ENCODE assay signal across 9 mouse cellular contexts in genomic region chr11:75164750-75165149, GRCm38 (mm10). TPM values are rescaled to one million over a fixed set of nuclear protein-coding genes. Genes with fewer than 3 reads are reported as not detected.
A peak's percentile ranks its signal among the peaks of the same experiment; 100 is the strongest.
DNase-seq lines count a peak whose midpoint lies in the region; ATAC-seq and TF ChIP-seq lines count a peak whose summit lies in the region.
"Had no signal": no experiment of that assay in that cellular context is flagged by ENCODE, and none has a peak within 500 bp of the region (broad histone marks: within the 10 kb centered on the region; RNA-seq: fewer than 3 reads in every experiment).

No protein-coding gene starts in this region.

- H3K4me2 ChIP-seq in forebrain, embryonic 12.5 days: no peak overlapping the region
- H3K4me2 ChIP-seq in forebrain, embryonic 16.5 days (ENCODE audit: low read length): no peak overlapping the region
- H3K4me2 ChIP-seq in midbrain, postnatal 0 days (ENCODE audit: low read depth, low read length, poor library complexity, severe bottlenecking): no peak overlapping the region; the same call in 1 of the 2 replicates
- H3K4me2 ChIP-seq in midbrain, embryonic 14.5 days (ENCODE audit: low read length): no peak overlapping the region
- H3K4me2 ChIP-seq in stomach, embryonic 15.5 days: peak overlapping the region; percentile 85

- peak; percentile 30; the same call in 1 of the 2 replicates for TF ChIP-seq CTCF in midbrain, postnatal 0 days (IDR thresholded peaks at IDR 0.05)

- WGBS in forebrain, embryonic 12.5 days: 12% methylated on average over 15 of the region's 15 CpGs
- WGBS in forebrain, embryonic 16.5 days: 17% methylated on average over 15 of the region's 15 CpGs
- WGBS in midbrain, postnatal 0 days: 24% methylated on average over 14 of the region's 15 CpGs
- WGBS in midbrain, embryonic 14.5 days: 18% methylated on average over 15 of the region's 15 CpGs
- 14% methylated on average over 15 of the region's 15 CpGs for WGBS in limb, embryonic 10.5 days
- 13% methylated on average over 15 of the region's 15 CpGs for WGBS in stomach, embryonic 15.5 days

- H3K9me3 ChIP-seq in forebrain, embryonic 12.5 days: no peaks in the 10 kb centered on the region
- H3K9me3 ChIP-seq in forebrain, embryonic 16.5 days (ENCODE audit: control insufficient read depth, low read length): no peaks in the 10 kb centered on the region; the same call in 1 of the 2 replicates
- H3K9me3 ChIP-seq in midbrain, postnatal 0 days (ENCODE audit: low read length): no peaks in the 10 kb centered on the region
- no peaks in the 10 kb centered on the region for H3K9me3 ChIP-seq in midbrain, embryonic 14.5 days (ENCODE audit: control insufficient read depth, low read length)
- no peaks in the 10 kb centered on the region for H3K9me3 ChIP-seq in limb, embryonic 10.5 days (replicated peaks)
- no peaks in the 10 kb centered on the region for H3K9me3 ChIP-seq in stomach, embryonic 15.5 days

- peaks cover 43% of the 10 kb centered on the region for H3K4me1 ChIP-seq in forebrain, embryonic 12.5 days
- H3K4me1 ChIP-seq in forebrain, embryonic 16.5 days (replicated peaks; ENCODE audit: control insufficient read depth, insufficient read depth, low read length): peaks cover 41% of the 10 kb centered on the region
- H3K4me1 ChIP-seq in midbrain, postnatal 0 days (ENCODE audit: insufficient read depth, low read length): peaks cover 4% of the 10 kb centered on the region; the same call in 1 of the 2 replicates
- peaks cover 14% of the 10 kb centered on the region for H3K4me1 ChIP-seq in midbrain, embryonic 14.5 days (ENCODE audit: control insufficient read depth, insufficient read depth, low read length)
- H3K4me1 ChIP-seq in limb, embryonic 10.5 days: peaks cover 62% of the 10 kb centered on the region
- H3K4me1 ChIP-seq in stomach, embryonic 15.5 days: peaks cover 73% of the 10 kb centered on the region

- no peak for ATAC-seq in forebrain, embryonic 12.5 days (ENCODE audit: low FRiP score)
- no peak for ATAC-seq in forebrain, embryonic 16.5 days
- ATAC-seq in midbrain, postnatal 0 days (ENCODE audit: low FRiP score): no peak
- ATAC-seq in midbrain, embryonic 14.5 days (ENCODE audit: low FRiP score, low TSS enrichment): no peak
- ATAC-seq in stomach, embryonic 15.5 days (ENCODE audit: insufficient read depth, low FRiP score, low read depth): no peak
- no peak for ATAC-seq in frontal cortex, adult (ENCODE audit: low TSS enrichment)

- H3K4me3 ChIP-seq in forebrain, embryonic 12.5 days (replicated peaks): 0 out of 2 replicates have a peak overlapping the region, but pooled peaks have one; percentile 46
- H3K4me3 ChIP-seq in forebrain, embryonic 16.5 days (replicated peaks; ENCODE audit: low read length): no peak overlapping the region
- H3K4me3 ChIP-seq in midbrain, postnatal 0 days (ENCODE audit: low read depth, low read length): peak overlapping the region; percentile 25; the same call in 1 of the 2 replicates
- H3K4me3 ChIP-seq in midbrain, embryonic 14.5 days (replicated peaks; ENCODE audit: low read depth, low read length): no peak overlapping the region
- H3K4me3 ChIP-seq in limb, embryonic 10.5 days: peak overlapping the region; percentile 63; the same call in 1 of the 2 replicates
- peak overlapping the region; percentile 65 for H3K4me3 ChIP-seq in stomach, embryonic 15.5 days (replicated peaks)

- no peak overlapping the region for H3K27ac ChIP-seq in forebrain, embryonic 12.5 days
- no peak overlapping the region for H3K27ac ChIP-seq in forebrain, embryonic 16.5 days (ENCODE audit: low read length)
- no peak overlapping the region for H3K27ac ChIP-seq in midbrain, postnatal 0 days (ENCODE audit: low read depth, low read length)
- H3K27ac ChIP-seq in midbrain, embryonic 14.5 days (replicated peaks; ENCODE audit: low read depth, low read length): no peak overlapping the region
- no peak overlapping the region for H3K27ac ChIP-seq in limb, embryonic 10.5 days
- H3K27ac ChIP-seq in stomach, embryonic 15.5 days: peak overlapping the region; percentile 91
- H3K27ac ChIP-seq: macrophage had no signal

- H3K9ac ChIP-seq in forebrain, embryonic 12.5 days: no peak overlapping the region
- H3K9ac ChIP-seq in forebrain, embryonic 16.5 days (replicated peaks; ENCODE audit: low read depth, low read length): no peak overlapping the region
- H3K9ac ChIP-seq in midbrain, postnatal 0 days (replicated peaks; ENCODE audit: low read length, poor library complexity, severe bottlenecking): no peak overlapping the region
- no peak overlapping the region for H3K9ac ChIP-seq in midbrain, embryonic 14.5 days (replicated peaks; ENCODE audit: low read length)
- H3K9ac ChIP-seq in stomach, embryonic 15.5 days: peak overlapping the region; percentile 22; the same call in 1 of the 2 replicates

- peaks cover 40% of the 10 kb centered on the region for H3K36me3 ChIP-seq in forebrain, embryonic 12.5 days (replicated peaks)
- peaks cover 5% of the 10 kb centered on the region; the same call in 1 of the 2 replicates for H3K36me3 ChIP-seq in forebrain, embryonic 16.5 days (ENCODE audit: control insufficient read depth, insufficient read depth)
- peaks cover 22% of the 10 kb centered on the region for H3K36me3 ChIP-seq in midbrain, postnatal 0 days (ENCODE audit: insufficient read depth, low read length)
- H3K36me3 ChIP-seq in midbrain, embryonic 14.5 days (ENCODE audit: control insufficient read depth, insufficient read depth, low read length): peaks cover 40% of the 10 kb centered on the region
- H3K36me3 ChIP-seq in limb, embryonic 10.5 days: peaks cover 49% of the 10 kb centered on the region
- peaks cover 20% of the 10 kb centered on the region; the same call in 1 of the 2 replicates for H3K36me3 ChIP-seq in stomach, embryonic 15.5 days

- peaks cover 71% of the 10 kb centered on the region for H3K27me3 ChIP-seq in forebrain, embryonic 12.5 days
- H3K27me3 ChIP-seq in forebrain, embryonic 16.5 days (replicated peaks; ENCODE audit: control insufficient read depth, insufficient read depth, low read length): peaks cover 60% of the 10 kb centered on the region
- peaks cover 54% of the 10 kb centered on the region for H3K27me3 ChIP-seq in midbrain, postnatal 0 days (ENCODE audit: insufficient read depth, low read length)
- H3K27me3 ChIP-seq in midbrain, embryonic 14.5 days (ENCODE audit: control insufficient read depth, insufficient read depth, low read length): peaks cover 69% of the 10 kb centered on the region
- peaks cover 74% of the 10 kb centered on the region for H3K27me3 ChIP-seq in limb, embryonic 10.5 days (ENCODE audit: low read depth, poor library complexity, severe bottlenecking)
- H3K27me3 ChIP-seq in stomach, embryonic 15.5 days (replicated peaks): peaks cover 33% of the 10 kb centered on the region

- no peak for DNase-seq in midbrain, postnatal 0 days (ENCODE audit: low spot score)
- no peak for DNase-seq in midbrain, embryonic 14.5 days
- no peak for DNase-seq in limb, embryonic 10.5 days (ENCODE audit: low spot score)
- no peak for DNase-seq in right cerebral cortex, adult 18-20 months

RNA-seq across cellular contexts. Expression of gene Hic1, which starts 4.6 kb away (rescaled TPM):
- polyA plus RNA-seq in forebrain, embryonic 12.5 days (2016; fragmentation: Nextera tagmentation; extraction: Ambion mirVana): 3.2 and 4.4 TPM in 2 replicates
- polyA plus RNA-seq in forebrain, embryonic 16.5 days (2015; fragmentation: Nextera tagmentation; extraction: Ambion mirVana): 1.2 and 2.3 TPM in 2 replicates
- total RNA-seq in midbrain, postnatal 0 days (2014; rRNA removed): 7.1 and 8.0 TPM in 2 replicates
- 1.4 and 1.5 TPM in 2 replicates for polyA plus RNA-seq in midbrain, postnatal 0 days (2015; fragmentation: Nextera tagmentation; extraction: Ambion mirVana)
- 0.66 and 0.92 TPM in 2 replicates for polyA plus RNA-seq in midbrain, embryonic 14.5 days (2014; fragmentation: Nextera tagmentation; extraction: Ambion mirVana)
- 0.99 and 3.5 TPM in 2 replicates for polyA plus RNA-seq in limb, embryonic 10.5 days (2016; fragmentation: Nextera tagmentation; extraction: Ambion mirVana)
- 25.3 and 28.0 TPM in 2 replicates for polyA plus RNA-seq in stomach, embryonic 15.5 days (2015; fragmentation: Nextera tagmentation; extraction: Ambion mirVana)
- polyA plus RNA-seq: macrophage had no signal

RNA-seq across cellular contexts. Expression of gene Ovca2, which starts 13.9 kb away (rescaled TPM):
- polyA plus RNA-seq in forebrain, embryonic 12.5 days (2016; fragmentation: Nextera tagmentation; extraction: Ambion mirVana): 24.3 and 25.3 TPM in 2 replicates
- 18.0 and 20.8 TPM in 2 replicates for polyA plus RNA-seq in forebrain, embryonic 16.5 days (2015; fragmentation: Nextera tagmentation; extraction: Ambion mirVana)
- total RNA-seq in midbrain, postnatal 0 days (2014; rRNA removed): 14.2 and 26.0 TPM in 2 replicates
- 10.4 and 12.7 TPM in 2 replicates for polyA plus RNA-seq in midbrain, postnatal 0 days (2015; fragmentation: Nextera tagmentation; extraction: Ambion mirVana)
- polyA plus RNA-seq in midbrain, embryonic 14.5 days (2014; fragmentation: Nextera tagmentation; extraction: Ambion mirVana): 15.4 and 20.2 TPM in 2 replicates
- 38.0 and 39.9 TPM in 2 replicates for polyA plus RNA-seq in limb, embryonic 10.5 days (2016; fragmentation: Nextera tagmentation; extraction: Ambion mirVana)
- polyA plus RNA-seq in stomach, embryonic 15.5 days (2015; fragmentation: Nextera tagmentation; extraction: Ambion mirVana): 21.0 and 22.2 TPM in 2 replicates

RNA-seq across cellular contexts. Expression of gene Dph1, which starts 26.3 kb away (rescaled TPM):
- polyA plus RNA-seq in forebrain, embryonic 12.5 days (2016; fragmentation: Nextera tagmentation; extraction: Ambion mirVana): 15.7 and 16.6 TPM in 2 replicates
- polyA plus RNA-seq in forebrain, embryonic 16.5 days (2015; fragmentation: Nextera tagmentation; extraction: Ambion mirVana): 15.4 and 16.1 TPM in 2 replicates
- total RNA-seq in midbrain, postnatal 0 days (2014; rRNA removed): 17.4 and 19.9 TPM in 2 replicates
- polyA plus RNA-seq in midbrain, postnatal 0 days (2015; fragmentation: Nextera tagmentation; extraction: Ambion mirVana): 10.8 and 12.1 TPM in 2 replicates
- polyA plus RNA-seq in midbrain, embryonic 14.5 days (2014; fragmentation: Nextera tagmentation; extraction: Ambion mirVana): 13.7 and 14.8 TPM in 2 replicates
- polyA plus RNA-seq in limb, embryonic 10.5 days (2016; fragmentation: Nextera tagmentation; extraction: Ambion mirVana): 32.7 and 35.3 TPM in 2 replicates
- 18.4 and 21.3 TPM in 2 replicates for polyA plus RNA-seq in stomach, embryonic 15.5 days (2015; fragmentation: Nextera tagmentation; extraction: Ambion mirVana)

RNA-seq across cellular contexts. Expression of gene Rtn4rl1, which starts 28.8 kb away (rescaled TPM):
- polyA plus RNA-seq in forebrain, embryonic 12.5 days (2016; fragmentation: Nextera tagmentation; extraction: Ambion mirVana): 1.7 and 1.8 TPM in 2 replicates
- polyA plus RNA-seq in forebrain, embryonic 16.5 days (2015; fragmentation: Nextera tagmentation; extraction: Ambion mirVana): 5.5 and 6.3 TPM in 2 replicates
- 15.4 and 18.5 TPM in 2 replicates for total RNA-seq in midbrain, postnatal 0 days (2014; rRNA removed)
- 16.2 and 17.5 TPM in 2 replicates for polyA plus RNA-seq in midbrain, postnatal 0 days (2015; fragmentation: Nextera tagmentation; extraction: Ambion mirVana)
- polyA plus RNA-seq in midbrain, embryonic 14.5 days (2014; fragmentation: Nextera tagmentation; extraction: Ambion mirVana): 16.5 and 17.4 TPM in 2 replicates
- 0.90 and 1.3 TPM in 2 replicates for polyA plus RNA-seq in limb, embryonic 10.5 days (2016; fragmentation: Nextera tagmentation; extraction: Ambion mirVana)
- 2.2 and 2.3 TPM in 2 replicates for polyA plus RNA-seq in stomach, embryonic 15.5 days (2015; fragmentation: Nextera tagmentation; extraction: Ambion mirVana)

Comparison
In these comparisons a context has a peak if more than half of its experiments do, and no peak if none do; other contexts are left out.
1. H3K4me3 ChIP-seq: peak in forebrain, embryonic 12.5 days (single experiment), midbrain, postnatal 0 days (single experiment), limb, embryonic 10.5 days (single experiment) and stomach, embryonic 15.5 days (single experiment); none in forebrain, embryonic 16.5 days (single experiment) and midbrain, embryonic 14.5 days (single experiment).